Mouse (Mus musculus): ENCODE results near the gene Tlr4.

- no peak for TF ChIP-seq CTCF (IDR thresholded peaks at IDR 0.05; ENCODE audit: insufficient read depth, low read length)
- no peak for TF ChIP-seq POLR2A (IDR thresholded peaks at IDR 0.05; ENCODE audit: borderline replicate concordance, extremely low read depth, low read depth, low read length)
Measured at GRCm38 (mm10) chr4:66875751-66876150, 48.4 kb downstream of the Tlr4 start.

All from lung, adult 2 months (tissue).